Mouse (Mus musculus): Measurements from ENCODE around the gene Dhx32.
"Not testable (repeated sequence)": the region's sequence is repeated elsewhere in the genome, so short reads cannot be mapped to it uniquely, and the experiment has no call there.

Gene Dhx32

DNA sequence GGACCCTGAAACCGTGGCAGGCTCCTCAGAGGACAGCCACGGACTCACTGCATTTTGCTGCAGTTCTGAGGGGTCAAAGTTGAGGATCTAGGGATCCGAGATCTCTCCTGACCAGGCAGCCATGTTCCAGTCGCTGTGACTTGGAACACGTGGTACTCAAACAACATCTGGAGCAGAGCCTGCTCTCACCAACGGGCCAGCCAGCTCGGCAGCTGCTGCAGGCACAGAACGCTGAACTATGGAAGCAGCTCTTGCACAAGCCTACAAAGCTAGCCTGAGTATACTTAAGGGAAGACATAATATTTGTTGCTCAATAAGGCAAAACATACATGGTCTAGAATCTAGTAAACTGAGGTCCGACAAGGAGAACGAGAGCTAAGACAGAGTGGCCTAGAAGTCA lies 57.0 kb downstream of the Dhx32 start:
- DNase-seq (ENCODE audit: low spot score): no peak

DNA sequence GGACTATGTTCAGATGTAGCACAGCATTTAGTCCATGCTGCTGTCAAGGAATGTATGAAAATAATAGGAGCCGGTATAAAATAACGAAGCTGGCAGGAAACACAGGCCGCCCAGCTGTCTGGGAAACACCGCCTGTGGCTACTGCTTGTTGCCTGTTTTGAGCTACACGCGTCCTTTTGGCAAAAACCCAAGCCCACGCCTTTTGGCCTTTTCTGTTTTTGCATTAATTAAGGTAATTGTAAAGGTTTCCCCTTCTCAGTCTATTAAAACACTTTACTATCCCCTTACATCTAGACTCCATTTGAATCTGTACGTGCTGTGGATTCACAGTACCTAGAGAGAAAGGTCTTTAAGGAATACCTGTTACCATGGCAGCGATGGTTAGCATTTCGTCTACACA lies 57.7 kb downstream of the Dhx32 start:
- DNase-seq (ENCODE audit: low spot score): no peak

DNA sequence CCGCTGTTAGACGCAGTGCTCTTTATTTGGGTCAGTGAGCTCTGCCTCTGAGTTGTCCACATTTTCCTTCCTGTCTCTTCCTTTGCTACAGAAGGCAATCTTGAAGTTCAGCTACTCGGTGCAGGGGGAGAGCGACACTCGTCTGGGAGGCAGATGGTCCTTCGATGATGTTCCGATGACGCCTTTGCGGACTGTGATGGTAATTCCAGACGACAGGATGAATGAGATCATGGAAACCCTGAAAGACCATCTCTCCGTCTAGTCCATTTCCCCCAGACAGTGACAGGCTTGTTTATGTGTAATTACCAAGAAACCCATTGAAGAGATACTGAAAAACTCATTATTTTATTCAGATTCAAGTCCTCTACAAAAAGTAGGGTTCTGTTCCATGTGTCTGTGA lies 61.9 kb downstream of the Dhx32 start:
- peak; percentile 80 for DNase-seq (ENCODE audit: low spot score)

DNA sequence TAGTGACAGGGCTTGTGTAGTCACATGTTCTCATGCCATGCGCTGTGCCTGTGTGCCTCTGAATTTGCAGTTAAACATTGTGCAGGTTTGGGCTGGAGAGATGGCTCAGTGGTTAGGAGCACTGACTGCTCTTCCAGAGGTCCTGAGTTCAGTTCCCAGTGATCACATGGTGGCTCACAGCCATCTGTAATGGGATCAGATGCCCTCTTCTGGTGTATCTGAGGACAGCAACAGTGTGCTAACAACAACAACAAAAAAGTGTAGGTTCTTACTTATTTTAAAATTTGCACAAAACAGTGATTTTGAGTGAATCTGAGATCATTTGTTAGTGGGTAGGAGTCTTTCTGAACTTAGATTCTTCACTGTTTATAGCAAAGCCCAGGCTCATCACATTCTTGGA lies 63.9 kb downstream of the Dhx32 start:
- DNase-seq (ENCODE audit: low spot score): no peak

DNA sequence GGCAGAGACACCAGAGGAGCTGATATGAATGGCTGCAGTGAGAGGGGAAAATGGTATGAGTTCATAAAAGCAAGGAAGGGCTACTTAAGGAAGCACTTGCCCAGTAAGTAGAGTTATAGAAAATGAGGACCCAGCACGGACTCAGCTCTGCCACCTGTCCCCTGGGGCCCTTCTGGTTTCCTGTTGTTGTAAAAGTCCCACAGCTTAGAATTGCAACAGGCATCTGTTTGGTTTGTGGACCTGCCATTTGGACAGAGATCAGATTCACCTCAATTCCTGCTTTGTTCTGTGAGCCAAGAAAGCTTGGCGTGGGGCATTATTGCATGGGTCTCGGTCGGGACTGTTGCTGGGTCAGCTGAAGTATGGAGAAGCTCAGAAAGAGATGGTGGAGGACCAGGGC lies 67.1 kb downstream of the Dhx32 start:
- no peak for DNase-seq (ENCODE audit: low spot score)

DNA sequence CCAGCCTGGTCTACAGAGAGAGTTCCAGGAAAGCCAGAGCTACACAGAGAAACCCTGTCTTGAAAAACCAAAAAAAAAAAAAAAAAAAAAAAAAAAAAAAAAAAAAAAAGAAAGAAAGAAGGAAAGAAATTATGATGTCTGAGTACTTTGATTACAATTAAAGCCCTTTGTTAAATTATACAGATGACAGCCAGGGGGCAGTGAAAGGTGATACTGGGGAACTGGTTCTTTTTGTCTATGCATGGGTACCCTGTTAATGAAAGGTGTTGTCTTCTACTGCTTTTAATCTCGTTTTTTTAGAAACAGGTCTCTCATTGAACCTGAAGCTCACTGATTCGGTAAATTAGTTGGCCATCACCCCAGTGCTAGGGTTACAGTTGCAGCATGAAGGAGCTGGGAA lies 75.2 kb downstream of the Dhx32 start:
- peak; percentile 9 for DNase-seq (ENCODE audit: low spot score)

DNA sequence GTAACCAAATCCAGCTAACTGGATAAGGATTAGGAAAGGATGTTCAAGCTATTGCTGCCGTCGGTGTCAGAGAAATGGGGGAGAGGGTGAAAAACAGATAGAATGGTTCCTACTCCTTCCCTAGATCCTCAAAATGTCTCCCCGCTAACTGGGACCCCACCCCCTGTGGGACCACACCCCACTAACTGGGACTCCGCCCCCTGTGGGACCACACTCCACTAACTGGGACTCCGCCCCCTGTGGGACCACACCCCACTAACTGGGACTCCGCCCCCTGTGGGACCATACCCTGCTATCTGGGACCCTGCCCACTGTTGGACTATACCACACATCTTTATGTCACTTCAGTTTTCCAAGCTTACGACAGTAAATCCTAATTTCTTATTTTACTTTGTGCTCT lies 78.6 kb downstream of the Dhx32 start:
- DNase-seq (ENCODE audit: low spot score): no peak

DNA sequence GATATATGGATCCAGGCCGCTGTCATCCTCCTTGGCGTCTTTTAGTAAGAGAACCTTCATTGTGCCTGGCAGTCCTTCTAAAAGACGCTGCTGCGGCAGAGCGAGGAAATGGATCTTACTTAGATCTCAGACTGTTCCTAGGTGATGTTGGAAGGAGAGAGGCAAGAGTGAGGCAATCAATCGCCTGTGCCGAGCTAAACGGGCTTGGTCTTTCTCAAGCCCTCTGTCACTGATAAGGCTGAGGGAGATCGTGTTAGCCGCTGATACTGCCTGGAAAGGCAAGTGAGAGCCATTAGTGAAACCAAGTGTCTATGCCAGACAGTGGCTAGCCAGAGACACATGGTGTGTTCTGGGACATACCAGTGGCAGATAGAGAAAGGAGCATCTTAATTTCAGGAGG lies 80.2 kb downstream of the Dhx32 start:
- DNase-seq (ENCODE audit: low spot score): no peak

DNA sequence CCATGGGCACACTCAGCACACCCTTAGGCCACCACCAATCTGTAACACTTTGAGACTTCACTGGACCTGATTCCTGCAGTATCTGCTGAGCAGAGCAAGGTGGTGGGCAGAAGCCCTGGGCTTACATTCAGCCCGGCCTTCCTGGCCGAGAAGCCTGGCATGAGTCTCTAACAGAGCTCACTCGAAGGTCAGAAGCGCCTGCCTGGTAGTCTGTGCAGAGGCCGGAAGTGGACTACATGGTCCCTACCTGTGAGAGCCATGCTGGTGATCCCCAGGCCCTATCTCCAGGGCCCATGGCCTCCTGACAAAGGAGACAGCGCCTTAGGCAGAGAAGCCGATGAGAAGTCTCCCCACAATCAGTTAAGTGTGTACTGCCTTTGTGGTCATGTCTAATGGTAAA lies 81.2 kb downstream of the Dhx32 start:
- DNase-seq (ENCODE audit: low spot score): no peak

DNA sequence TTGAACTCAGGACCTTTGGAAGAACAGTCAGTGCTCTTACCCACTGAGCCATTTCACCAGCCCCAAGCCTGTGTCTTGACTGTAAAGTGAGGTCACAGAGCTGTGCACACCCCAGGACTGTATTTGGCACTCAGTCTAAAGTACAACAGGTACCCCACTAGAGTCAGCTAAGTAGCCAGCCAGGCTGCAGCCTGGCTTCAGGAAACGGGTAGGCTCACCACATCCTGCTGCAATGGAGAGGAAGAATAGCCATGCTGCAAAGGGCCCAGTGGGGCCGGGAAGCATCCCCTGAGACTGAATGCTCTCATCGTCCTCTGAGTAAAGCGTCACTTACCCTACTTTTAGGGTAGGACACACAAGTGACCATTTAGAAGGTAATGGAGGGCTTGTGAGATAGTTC lies 82.6 kb downstream of the Dhx32 start:
- DNase-seq (ENCODE audit: low spot score): no peak

DNA sequence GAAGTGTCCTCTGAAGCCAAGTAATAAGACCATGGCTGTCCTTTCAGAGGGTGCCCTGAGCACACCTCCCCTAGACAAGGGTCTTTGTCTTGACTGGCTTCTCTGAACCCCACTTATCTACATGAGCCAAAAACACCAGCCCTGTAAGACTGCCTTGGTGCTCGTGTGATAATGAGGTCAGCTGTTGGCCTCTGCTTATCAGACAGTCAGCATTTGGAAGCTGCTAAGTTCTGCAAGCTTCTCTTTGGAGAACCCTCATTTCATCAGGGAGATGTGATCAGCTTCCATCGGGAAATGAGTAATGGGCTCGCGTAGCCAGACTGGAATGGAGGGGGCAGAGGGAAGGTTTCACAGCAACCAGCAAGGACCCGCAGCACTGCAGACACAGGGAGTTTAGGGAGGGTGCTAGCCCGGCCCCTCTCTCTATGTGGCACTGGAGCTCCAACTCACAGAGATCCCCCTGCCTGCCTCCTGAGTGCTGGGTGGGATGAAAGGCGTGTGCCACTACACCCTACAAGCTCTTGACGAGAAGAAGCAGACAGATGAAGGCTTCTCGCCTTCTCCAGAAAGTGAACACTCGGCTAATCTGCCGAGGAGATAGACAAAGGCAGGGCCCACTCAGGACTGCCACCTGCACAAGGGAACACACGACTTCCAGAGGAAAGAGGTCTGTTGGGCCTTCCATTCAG lies 84.4 kb downstream of the Dhx32 start:
- no peak for DNase-seq (ENCODE audit: low spot score)

DNA sequence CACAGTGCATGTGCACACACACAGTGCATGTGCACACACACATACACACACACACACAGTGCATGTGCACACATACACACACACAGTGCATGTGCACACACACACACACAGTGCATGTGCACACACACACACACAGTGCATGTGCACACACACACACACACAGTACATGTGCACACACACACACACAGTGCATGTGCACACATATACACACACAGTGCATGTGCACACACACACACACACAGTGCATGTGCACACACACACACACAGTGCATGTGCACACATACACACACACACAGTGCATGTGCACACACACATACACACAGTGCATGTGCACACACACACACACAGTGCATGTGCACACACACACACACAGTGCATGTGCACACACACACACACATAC lies 96.9 kb downstream of the Dhx32 start:
- DNase-seq (ENCODE audit: low spot score): not testable (repeated sequence)

DNA sequence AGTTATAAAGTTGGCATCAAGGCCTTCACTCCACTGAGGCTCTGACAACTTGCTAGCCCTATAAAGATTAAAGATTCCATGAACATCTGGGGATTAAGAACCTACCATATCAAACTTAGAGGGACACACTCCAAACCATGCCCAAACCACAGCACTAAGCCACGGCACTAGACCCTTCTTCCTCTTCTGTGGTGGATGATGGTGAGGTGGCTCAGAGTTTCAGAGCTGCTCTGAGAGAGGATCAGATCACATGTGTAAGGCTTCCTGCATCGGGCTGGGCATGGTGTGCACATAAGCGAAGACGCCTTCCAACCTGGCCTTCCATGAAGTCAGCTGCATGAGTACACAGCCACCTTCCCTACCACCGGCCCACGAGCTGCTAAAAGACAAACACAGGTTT lies 97.8 kb downstream of the Dhx32 start:
- DNase-seq (ENCODE audit: low spot score): no peak

DNA sequence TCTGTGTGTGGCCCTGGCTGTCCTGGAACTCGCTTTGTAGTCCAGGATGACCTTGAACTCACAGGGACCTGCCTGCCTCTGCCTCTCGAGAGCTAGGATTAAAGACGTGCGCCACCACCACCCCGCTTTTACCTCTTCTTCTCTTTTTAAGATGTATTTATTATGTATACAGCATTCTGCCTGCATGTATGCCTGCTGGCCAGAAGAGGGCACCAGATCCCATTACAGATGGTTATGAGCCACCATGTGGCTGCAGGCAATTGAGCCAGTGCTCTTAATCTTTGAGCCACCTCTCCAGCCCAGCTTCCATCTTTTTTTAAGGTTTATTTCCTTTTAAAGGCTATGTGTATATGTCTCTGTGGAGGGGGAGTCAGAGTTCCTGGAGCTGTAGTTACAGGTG lies 98.4 kb downstream of the Dhx32 start:
- no peak for DNase-seq (ENCODE audit: low spot score)

DNA sequence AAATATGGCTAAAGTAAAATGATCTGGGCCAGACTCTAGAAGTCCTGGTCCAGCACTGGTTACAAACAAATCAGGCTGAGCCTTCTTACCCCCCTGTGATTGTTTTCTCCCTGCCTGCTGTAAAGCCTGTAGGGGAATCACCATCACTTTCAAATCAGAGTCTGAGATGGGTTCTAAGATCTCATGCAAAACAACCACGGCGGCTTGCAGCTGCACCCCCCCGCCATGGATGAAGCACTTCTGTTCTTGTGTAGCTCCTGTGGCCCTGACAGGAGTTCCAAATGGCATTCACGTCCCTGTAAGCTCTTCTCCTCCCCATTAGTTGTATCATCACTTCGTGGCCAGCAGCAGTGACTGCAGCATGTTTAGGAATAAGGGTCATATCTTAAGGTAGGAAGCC lies 98.9 kb downstream of the Dhx32 start:
- no peak for DNase-seq (ENCODE audit: low spot score)

DNA sequence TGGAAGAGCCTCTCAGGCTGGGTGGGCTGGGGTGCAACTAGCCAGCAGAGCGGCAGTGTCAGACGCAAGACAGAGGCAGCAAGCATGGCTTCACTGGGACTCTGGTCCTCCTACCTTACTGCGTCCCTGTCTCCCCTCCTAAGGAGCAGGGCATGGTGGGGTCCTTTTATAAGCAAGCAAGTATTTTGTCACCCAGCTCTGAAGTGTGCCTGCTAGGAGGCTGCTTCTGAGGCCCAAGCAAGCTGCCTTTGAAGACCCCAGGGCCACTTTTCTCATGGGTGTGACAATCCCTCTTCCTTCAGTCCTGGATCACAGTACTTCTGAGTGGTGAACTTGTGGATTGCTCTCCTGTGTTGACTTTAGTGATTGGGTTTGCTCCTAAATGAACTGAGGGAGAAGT lies 102.6 kb downstream of the Dhx32 start, which contains the start of gene Mmp21:
Gene Mmp21, minus strand, starts transcription at position 101 of the 400 bp plus-strand sequence.
- DNase-seq (ENCODE audit: low spot score): no peak

DNA sequence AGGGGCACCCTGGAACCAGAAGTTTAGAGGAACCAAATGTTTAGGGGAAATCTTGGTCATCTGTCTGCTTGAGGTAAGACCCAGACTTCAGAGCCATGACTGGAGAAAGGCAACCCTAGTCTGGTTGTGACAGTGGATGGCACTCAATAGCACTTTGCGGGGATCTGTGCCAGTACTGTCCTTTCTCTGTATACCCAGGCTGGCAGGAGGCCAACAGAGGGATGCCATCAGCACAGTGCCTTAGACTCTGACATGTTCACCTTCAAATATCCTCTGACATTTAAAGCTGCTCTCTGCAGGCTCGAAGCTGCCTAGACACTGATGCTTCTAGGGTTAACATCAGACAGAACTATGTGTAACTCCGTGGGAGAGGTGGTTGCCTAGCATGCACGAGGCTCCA lies 103.1 kb downstream of the Dhx32 start:
- no peak for DNase-seq (ENCODE audit: low spot score)

DNA sequence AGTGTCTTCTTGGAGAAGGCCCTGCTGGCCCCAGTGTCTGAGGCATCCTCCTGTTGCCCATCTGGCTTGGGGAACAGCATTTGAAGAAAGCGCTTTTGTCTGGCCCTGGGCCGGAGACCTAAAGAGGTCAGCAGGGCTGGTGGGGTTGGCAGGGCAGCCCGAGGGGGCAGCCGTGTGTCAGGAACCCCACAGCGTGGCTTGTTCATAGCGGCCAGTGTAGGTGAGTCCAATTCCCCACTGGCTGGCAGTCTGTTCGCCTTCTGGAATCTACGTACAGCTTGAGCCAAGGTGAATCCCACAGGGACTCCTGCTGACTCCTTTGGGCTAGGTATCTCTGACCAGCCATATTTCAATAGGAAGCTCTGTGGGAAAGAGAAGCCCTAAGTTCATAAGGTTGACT lies 103.8 kb downstream of the Dhx32 start:
- DNase-seq (ENCODE audit: low spot score): no peak

DNA sequence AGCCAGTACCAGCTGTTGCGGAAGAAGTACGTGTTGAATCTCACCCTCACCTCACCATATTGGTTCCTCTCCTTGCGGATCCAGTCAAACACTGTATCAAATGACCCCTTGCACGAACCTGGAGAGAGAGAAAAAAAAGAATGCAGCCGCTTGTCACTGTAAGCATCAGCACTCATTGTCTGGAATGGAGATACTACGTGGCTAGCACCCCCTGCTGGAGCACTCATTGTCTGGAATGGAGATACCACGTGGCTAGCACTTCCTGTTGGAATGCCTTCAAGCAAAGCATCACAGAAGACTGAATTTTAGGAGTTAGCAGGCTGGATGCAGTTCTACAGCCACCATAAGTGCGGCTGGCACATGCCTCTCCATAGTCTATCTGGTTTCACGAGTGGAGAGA lies 106.5 kb downstream of the Dhx32 start:
- DNase-seq (ENCODE audit: low spot score): peak; percentile 45

Data from retina, embryonic 14.5 days (tissue).